Mouse (Mus musculus) lung, postnatal 4 days (tissue): ENCODE results near the gene Bach1.
"Not testable (repeated sequence)": the region's sequence is repeated elsewhere in the genome, so short reads cannot be mapped to it uniquely, and the experiment has no call there.

Experiments
- DNase-seq, 2 experiments: peaks; one replicate each; pipeline ENCODE4 v3.0.0; 2021

The Bach1 gene

DNA sequence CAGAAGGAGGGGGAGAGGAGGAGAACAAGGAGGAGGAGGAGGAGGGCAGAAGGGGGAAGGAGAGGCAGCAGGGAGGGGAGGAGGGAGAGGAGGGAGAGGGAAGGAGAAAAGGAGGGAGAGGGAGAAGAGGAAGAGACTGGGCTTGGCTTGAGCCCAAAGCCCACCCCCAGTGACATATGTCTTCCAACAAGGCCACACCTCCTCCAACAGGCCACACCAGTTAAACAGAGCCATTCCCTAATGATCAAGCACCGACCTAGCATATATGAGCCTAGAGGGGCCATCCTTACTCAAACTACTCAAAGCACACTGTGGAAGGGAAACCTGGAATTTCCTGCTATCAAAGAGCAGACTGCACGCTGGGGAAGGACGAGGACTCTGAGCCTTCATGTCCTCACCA, 16.9 kb upstream of the Bach1 start:
- no peak for DNase-seq

DNA sequence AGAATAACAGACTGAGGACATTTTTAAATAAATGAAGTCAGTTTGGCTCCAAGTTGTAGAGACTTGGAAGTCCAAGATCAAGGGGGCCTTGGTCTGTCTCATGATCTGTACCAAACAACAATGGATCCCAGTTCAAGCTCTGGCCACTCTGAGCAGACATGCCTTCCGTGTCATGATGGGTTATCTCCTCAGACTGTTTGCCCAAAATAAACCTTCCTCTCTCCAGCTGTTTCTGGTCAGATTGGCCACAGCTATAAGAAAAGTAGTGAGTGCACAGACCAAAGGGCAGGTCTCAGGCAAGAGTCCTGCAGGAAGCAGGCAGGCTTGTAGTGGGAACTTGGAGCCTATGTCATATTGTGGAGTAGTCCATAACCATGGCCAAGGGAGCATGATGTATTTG, 12.3 kb upstream of the Bach1 start:
- DNase-seq = no peak

DNA sequence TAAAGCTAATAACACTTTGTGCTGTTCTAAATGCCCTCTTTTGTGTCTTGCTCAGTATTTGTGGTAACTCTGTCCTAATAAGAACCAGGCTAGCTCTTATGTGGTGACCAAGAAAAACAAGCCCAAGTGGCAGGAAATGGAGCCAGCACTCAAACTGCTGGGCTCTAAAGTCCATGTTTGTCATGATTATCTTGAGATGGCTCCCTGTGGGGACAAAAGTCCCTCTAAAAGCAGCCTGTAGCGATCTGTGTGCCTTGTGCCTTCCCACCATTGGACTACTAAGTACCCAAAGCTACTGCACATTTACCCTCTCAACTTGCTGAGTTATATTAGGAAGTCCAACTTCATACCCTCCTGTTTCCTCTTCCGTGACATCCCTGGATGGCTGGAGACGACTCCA, 11.4 kb upstream of the Bach1 start:
- no peak for DNase-seq

DNA sequence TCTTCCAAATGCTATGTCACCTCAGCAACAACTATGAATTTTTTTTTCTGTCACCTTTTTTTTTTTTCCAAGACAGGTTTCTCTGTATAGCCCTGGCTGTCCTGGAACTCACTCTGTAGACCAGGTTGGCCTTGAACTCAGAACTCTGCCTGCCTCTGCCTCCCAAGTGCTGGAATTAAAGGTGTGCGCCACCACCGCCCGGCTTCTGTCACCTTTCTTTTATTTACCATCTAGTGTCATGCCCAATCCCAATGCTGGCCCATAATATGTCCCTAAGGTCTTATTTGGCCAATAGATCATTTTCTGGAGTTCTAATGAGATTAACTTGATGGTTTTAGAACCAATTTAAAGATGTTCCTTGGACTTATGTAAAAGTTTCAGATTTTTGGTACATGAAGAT, 10.4 kb upstream of the Bach1 start:
- DNase-seq = not testable (repeated sequence)

DNA sequence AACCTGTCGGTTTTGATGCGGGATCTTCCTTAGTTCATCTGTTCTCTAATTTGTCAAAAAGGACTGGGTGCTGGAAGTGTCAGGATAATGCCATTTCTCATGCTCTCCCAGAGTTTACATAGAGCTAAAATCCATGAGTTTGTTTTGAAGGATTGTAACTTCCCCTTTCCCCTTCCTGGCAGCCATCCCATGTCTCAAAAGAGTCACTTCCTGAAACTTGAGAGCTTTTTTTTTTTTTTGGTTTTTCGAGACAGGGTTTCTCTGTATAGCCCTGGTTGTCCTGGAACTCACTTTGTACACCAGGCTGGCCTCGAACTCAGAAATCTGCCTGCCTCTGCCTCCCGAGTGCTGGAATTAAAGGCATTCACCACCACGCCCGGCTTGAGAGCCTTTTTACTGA, 9.9 kb upstream of the Bach1 start:
- peak in 1 of 2 experiments; percentile 52 for DNase-seq

DNA sequence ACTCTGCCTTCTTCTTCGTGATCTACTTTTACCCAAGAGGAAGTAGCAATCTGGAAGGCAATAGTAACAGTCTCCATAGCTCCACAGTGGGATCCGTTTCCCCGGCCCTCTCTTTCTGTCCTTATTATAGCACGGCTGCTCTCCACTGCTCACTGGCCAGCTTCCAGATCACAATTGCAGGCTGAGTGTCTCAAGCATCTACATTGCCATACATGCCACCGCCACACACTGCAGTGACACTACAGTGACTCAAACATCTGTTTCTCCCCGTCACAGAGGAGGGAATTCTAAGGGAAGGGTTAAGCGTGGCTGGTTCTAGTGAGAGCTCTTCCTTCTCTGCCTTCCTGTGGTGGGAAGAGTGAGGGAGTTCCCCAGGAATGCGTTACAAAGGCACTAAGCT, 9.5 kb upstream of the Bach1 start:
- DNase-seq = peak; percentile 51 to 57

DNA sequence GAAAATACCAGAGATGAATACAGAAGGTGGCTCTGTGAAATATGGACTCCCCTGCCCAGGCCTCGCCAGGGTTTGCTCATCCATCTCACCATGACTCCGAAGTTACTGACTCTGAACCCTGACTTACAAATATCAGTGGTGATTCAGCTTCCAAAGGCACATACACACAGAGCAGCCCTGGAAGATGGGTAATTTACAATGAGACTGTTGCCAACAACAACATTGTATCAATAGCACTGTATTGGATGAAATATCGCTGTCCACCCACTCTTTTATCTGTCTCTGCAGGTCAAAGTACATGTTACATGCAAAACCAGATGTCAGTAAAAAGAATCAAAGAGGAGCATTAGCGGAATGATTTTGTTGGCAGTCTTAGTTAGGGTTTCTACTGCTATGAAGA, 8.2 kb upstream of the Bach1 start:
- DNase-seq = no peak

DNA sequence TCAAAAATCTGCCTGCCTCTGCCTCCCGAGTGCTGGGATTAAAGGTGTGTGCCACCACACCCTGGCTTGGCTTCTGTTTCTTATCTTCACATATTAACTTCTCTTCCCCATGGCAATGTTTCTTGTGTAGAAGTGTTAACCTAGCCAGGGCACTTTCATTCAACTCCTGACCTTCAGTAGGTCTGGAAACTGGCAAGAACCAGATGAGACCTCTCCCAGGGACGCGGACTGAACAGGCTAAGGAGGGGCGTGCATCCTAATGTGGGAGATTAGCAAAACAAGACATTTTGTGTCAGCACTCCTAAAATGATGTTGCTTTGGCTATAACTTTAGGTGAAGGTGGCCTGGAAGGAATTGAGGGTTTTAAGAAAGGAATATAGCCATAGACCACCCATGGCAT, 7.6 kb upstream of the Bach1 start:
- no peak for DNase-seq

DNA sequence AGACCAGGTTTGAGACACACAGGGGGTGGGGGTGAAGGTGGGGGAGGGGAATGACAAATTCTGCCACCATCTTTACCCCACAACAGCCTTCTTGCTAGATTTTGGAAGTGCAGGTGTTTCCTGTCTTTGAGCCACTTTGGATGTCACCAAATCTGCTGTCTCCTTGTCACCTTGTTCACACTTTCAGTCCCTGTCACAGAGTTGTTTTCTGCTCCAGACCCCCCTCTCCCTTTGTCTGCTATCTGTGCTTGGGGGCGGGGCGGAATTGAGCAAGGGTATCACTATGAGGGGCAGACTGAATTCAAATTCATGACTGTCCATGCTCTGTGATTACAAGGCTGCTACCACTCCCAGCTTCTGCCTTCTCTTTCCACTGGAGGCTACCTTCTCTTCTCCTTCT, 6.2 kb upstream of the Bach1 start:
- no peak for DNase-seq

DNA sequence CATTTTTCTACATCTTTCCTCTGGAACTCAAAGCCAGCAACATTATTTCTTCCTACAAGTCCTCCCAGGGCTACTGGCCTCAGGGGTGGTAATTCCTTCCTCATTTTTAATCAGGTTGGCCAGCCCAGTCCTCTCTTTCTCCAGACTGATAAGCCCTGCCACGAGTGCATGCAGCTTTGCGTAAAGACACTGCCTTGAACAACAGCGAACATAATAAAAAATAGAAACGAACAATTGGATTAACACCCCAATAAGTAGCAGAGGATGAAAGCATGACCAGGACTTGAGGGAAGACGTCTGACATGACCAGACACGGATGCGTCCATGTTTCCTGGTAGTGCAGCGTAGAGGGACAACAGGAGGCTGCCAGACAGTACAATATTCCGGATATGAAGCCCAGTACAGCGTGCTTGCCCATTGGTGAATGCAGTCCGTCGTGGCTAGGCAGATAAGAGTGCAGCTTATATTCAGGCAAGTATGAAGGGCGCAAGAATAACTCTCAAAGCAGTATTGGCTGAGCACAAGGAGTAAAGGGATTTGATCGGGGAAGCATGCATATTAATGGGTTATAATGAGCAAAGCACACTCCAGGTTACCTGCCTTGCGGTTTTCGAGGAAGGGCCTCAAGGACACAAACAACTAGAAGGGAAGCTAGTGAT, 909 bp upstream of the Bach1 start:
- DNase-seq = no peak

DNA sequence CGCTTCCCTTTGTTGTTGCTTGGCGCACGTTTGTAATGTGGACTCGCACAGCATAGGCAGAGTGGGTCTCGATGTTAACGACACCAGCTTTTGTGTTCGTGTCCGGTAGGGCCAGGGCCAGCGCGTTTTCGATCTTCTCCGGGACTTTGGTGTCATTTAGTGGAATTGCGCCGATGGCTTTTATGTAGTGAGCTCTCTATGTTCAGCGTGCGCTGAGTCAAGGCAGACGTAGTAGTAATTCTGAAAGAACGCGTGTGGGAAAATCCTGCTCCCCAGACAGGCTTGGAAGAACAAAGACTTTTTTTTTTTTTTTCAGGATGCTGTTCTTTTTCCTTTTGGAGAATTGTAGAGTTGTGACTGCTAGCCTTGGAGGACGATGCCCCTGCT, 554 bp downstream of the Bach1 start:
- no peak for DNase-seq

DNA sequence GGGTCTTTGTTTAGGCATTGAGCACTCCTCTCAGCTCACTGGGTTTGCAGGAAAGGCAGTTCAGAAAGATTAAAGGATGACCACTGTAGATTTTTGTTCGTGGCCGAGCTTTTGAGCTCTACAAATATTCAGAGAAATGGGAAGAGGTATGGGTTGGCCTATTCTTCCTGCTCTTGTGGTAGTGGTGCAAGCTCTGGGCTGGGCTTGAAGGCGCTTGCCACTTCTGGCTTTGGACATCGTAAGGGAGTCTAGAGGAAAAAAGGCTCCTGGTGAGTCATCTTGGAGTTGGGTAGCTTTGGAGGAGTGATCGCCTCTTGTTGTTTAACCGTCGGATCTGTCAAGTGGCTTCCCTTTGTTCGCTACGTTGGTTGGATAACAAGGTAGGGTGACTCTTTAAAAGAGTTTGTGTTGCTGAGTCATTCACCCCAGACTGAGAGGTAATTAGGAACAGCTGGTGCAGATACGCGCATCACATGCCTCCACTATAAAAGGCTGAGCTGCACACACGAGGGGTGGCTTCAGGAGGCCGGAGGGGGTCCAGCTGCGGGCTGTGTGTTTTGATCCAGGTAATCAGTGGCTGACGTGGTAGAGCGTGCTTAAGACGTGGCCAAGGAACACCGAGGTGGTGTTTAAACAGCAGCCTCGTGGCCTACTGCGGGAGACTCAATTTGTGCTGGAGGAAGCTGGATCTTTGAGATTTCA, 1.1 kb downstream of the Bach1 start:
- peak; percentile 59 to 62 for DNase-seq

DNA sequence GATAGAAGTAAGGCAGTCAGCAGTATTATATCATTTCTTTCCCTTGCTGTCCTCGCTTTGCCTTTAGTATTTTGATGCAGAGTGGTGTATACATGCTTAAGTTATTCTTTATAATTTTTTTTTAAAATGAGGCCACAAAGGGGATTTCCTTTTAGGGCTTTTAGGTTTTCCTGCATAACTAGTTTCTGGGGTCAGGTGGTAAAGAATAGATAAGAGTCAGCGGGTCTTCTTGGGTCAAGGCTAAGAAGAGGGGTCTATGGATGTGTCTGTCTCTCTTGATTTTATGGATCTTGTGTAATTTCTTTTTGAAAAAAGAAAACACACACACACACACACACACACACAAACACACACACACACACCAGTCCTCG, 1.6 kb downstream of the Bach1 start:
- no peak for DNase-seq

DNA sequence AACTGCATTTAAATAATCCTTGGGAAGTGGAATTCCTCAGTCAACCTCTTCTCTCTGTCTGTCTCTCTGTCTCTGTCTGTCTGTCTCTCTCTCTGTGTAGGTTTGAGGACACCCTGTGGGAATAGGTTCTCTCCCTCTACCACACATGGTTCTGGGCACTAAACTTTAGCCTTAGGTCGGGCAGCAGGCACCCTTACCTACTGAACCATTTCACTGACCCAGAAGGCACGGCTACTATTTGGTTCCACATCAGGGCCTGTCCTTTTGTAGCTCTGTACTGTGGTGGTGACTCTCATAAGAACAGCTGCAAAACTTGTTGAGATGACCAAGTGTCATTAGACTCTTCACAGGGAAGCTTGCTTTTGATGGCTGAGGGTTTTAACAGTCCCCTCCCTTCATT, 3.1 kb downstream of the Bach1 start:
- no peak for DNase-seq

DNA sequence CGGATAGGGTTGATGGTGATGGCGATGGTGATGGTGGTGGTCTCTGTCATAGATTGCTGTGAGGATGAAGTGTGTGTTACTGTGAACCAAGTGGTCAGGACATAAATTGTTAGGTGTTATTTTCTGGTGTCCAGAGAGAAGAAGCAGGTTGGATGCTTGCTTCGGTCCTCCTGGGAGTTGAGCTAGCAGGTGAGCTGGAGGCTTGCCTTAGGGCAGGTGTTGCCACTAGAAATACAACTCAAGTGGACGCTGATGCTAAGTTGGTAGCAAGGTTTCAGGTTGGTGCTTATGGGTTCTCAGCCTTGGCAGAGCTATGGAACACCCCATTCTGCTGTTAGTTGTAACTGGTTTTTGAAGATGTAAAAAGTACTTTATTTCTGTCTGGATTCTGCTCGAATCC, 4.1 kb downstream of the Bach1 start:
- no peak for DNase-seq

DNA sequence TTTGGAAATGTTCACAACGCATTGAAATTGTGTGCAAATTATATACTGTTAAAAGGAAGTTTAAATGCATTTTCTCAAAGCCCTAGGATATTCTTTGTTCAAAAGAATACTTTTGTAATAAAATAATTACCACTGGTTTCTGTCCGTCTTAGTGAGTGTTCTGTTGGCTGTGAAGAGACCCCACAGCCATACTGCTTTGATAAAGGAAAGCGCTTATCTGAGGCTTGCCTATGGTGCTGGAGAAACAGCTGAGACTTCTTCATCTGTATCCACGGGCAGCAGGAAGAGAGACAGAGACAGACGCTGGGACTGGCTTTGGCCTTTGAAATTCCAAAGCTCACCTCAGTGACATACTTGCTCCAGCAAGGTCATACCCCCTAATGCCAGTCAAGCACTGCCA, 5.5 kb downstream of the Bach1 start:
- DNase-seq = no peak

DNA sequence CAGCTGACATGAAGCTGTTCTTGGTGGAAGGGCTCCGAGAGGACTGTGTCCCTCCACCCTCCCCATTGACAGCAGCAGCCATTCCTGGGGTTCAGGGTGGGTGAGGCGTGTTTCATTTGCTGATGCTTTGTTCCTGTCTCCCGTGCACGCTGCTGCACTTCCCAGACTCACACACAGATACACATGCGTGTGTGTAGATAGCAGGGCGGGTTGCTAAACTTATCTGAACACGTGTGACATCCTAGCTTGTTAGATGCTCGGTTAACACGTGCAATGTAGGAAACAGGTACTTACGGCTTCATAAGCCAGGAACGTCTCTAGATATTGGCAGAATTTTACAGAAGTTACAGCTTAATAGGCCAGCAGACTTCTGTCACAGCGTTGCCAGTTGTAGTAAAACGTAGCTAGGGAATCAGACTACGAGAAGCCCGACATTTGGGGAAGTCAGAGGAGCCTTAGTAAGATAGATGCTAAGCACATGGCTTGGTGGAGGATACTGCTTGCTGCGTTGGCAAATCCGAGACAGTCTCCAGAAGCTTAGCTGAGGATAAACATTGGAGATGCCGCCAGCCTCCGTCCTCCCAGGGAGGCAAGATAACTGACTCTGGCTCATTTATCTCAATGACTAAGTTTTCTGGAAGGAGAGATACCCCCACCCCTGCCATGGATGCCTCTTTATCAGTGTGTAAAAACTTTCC, 7.3 kb downstream of the Bach1 start:
- no peak for DNase-seq

DNA sequence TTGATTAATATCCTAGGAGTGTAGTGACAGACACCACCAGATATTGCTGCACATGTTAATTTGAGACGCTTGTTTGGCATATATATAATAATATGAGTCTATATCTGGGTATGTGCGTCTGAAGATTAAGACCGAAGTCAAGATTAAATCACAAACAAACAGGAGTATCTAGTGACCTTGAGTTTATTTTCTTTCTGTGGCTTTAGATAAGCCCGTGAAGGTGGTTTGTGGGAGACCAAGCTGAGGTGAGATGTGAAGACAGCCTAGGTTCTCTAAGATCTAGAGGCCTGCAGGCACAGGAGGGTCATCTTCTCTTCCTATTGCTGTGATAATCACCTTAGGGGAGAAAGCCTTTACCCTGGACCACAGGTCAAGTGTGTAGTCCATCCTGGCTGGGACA, 8.6 kb downstream of the Bach1 start:
- no peak for DNase-seq

DNA sequence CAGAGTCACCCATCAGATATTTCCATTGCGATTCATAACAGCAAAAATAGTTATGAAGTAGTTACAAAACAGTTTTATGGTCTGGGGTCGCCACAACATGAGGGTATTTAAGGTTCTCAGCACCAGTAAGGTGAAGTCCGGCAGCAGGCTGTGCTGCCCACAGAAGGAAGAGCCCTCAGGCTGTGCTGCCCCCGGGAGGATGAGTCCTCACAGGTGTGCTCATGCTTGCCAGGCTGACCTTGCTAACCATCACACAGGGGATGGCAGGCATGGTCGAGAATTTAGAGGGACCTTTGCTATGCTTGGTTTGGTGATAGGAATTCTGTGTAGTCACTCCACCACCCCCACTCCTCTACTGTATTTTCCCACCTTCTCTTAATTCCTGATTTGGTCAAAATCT, 9.8 kb downstream of the Bach1 start:
- peak in 1 of 2 experiments; percentile 11 for DNase-seq

DNA sequence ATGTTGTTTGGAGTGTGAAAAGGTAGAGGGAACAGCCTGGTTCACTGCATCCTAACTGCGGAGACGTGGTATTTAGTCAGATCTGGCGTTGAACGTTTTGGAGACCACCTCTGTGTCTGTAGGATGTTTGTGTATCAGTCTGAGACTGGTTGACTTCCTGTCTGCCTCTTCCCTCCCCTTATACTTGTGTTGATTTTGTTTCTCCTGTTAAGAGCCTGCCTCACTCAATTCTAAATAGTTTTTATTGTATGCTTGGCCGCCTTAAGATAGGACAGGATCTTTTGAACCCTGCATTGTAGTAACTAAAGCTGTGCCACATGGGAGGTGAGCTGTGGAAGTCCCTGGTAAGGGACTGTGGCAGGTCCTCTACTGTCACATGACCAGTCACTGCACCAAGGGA, 10.4 kb downstream of the Bach1 start:
- peak in 1 of 2 experiments; percentile 1 for DNase-seq

DNA sequence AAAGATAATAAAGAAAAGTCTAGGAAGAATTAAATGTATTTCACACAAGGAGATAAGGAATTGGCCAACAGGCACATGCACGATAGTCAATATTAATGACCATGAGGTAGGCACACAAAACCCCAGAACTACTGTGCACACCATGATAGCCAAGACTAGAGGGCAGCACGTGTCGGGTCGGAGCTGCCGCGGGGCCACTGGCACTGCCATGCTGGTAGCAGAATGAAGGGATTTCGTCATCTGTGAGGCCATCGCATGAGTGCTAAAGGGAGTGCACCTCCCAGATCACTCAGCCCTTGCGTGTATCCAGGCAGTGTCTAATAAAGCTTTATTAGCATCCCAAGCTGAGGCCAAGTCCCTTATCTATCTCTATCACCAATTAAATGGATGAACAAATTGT, 11.2 kb downstream of the Bach1 start:
- DNase-seq = peak in 1 of 2 experiments; percentile 16

DNA sequence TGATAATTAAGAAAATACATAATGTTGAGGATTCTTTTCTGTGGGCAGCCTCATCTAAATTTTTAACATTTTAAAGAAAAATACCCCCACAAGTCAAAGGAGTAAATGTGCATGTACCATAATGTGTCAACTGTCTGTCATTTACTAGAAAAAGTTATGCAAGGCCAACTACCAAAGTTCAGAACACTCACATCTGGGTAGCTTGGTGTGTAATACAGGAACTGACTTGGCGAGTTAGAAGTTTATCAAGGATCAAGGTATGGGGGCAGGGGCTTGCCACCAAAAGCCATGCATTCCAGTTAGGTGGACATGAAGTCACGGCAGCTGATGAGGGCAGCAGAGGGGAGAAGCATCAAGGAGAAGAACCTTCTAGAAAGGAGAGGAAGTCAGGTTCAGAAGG, 13.2 kb downstream of the Bach1 start:
- peak in 1 of 2 experiments; percentile 2 for DNase-seq

DNA sequence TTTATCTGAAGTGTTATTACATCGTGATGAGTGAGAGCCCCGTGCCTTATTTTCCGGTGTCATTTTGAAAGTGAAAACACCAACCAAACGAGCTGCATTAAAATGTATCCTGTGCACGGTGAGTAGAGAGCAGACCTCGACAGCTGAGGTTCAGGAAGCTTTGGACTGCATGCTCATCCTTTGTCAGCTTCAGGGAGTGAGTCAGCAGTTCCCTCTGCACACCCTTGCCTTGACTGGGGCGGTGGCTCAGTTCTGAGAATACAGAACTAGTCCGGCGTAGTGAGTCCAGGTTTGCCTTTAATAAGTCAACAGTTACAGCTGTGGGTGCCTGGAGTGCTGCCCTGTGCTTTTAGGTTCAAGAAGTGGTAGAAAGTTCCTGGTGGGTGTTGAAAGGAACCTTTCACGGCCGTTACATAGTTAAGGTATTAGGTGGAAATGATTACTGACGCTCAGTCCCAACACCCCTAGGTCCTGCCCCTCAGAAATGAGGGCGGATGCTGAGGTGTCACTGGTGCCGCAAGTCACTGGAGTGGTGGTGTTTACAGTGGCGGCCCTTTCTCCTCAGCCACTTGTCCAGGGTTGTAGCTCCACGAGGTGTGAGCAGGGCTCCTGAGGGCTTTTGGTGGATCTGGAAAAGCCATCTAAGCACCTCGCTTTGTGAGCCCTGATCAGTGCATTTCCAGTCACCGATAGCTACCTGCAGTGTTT, 14.4 kb downstream of the Bach1 start:
- DNase-seq = peak; percentile 33 to 46

DNA sequence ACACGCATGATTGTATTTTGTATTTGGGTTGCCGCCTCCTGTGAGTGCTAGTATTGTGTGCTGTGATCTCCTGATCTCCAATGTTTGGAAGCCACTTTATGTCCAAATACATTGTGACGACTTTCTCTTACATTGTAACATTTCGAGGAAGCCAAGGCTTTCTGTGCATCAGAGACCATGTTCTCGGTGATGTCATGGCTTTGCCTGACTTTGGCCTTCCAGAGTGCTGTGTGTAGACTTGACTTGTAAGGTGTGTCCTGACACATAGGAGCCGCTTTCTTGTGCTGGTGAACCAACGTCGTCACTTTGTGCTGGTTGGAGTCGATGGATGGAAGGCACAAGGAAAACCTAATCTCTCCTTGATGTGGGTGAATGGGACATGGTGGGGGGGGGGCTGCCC, 15.8 kb downstream of the Bach1 start:
- DNase-seq = peak in 1 of 2 experiments; percentile 5
